Mouse (Mus musculus) adrenal gland, adult (tissue): Measurements from ENCODE around the gene Tmem102.

ENCODE experiments used
- DNase-seq, 2 experiments: peaks; one replicate each; pipeline ENCODE4 v3.0.0; 2022 to 2023; ENCODE audit warnings: low spot score in 1 of 2; ENCODE audit not compliant: inconsistent age in 2 of 2

The Tmem102 gene

GRCm38 (mm10) chr11:69804972-69805909 lies at the start of gene Tmem102:
TSS of gene Tmem102 (minus strand) at chr11:69805624.
- DNase-seq, result no peak

- no peak for DNase-seq
Measured at GRCm38 (mm10) chr11:69854680-69855079, 49.3 kb upstream of the Tmem102 start.

DNA sequence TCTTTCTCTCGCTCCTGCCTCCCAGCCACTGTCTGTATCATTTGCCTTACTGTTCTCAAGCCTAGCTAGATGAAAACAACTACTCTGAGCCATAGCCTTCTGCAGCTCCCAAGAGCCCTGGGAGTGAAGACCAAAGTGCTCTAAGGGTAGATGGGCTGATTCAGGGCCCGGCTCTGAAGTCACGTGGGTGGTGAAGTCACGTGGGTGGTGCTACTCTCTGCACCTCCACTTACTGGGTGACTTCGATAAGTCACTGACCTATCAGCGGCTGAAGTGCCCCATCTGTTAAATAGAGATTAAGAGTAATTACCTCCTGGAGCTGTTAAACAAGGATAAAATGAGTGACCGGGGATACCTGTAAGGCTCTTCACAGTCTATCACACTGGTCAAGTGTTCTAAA lies 48.6 kb upstream of the Tmem102 start:
- peak in 1 of 2 experiments; percentile 58 for DNase-seq

DNA sequence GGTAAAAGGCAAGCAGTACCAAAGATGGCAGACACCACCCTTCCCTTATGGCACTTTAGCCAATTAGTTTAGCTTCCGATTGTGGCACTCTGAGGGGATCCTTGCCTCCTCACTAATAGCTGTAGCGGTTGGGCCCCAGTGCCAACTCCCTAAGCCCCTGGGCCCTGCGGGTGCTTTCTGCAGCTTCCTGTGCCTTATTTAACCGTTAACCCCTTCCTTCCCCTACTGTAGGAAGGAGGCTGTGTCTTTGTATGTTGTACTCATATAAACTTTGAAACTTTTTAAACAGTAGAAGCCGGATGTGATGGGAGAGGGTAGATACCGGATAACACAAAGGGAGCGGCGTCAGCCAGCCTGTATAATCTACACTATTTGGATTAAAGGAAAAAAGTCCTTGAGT lies 45.3 kb upstream of the Tmem102 start:
- peak in 1 of 2 experiments; percentile 21 for DNase-seq

- DNase-seq, result peak in 1 of 2 experiments; percentile 71
Measured at GRCm38 (mm10) chr11:69849884-69850283, 44.5 kb upstream of the Tmem102 start.

DNA sequence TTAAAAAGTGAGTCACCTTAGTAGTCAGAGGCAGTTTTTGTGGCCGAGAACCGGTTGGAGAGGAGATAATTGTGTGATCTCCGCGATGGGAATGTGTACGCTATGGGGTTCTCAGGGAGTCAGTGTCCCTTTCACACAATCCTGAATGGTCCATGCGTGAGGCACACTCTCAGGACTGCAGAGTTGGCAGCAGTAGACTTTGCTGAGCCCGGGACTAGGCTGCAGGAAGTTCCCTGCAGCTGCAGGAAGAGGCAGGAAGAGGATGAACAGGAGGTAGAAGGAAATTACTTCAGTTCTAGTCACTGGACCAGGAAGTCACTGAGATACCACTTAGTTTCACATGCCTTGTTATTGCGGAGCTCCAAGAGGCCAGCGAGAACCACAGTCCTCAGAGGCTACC lies 43.7 kb upstream of the Tmem102 start:
- peak in 1 of 2 experiments; percentile 28 for DNase-seq

DNA sequence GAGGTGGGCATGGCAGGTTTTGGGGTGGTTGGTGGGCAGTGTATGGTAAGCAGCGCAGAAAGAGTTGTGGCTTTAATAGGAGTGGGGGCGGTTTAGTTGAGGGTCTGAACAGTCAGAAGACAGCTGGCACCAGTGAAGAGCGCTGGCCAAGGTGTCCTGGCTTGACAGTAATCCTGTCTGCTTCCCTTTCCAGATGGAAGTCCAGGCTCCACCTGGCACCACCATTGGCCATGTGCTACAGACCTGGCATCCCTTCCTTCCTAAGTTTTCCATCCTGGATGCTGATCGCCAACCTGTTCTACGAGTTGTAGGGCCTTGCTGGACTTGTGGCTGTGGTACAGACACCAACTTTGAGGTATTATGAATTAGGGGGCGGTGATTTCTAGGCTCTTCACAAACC lies 42.6 kb upstream of the Tmem102 start:
- no peak for DNase-seq

- peak in 1 of 2 experiments; percentile 79 for DNase-seq
Measured at GRCm38 (mm10) chr11:69846738-69847688, 41.6 kb upstream of the Tmem102 start.

GRCm38 (mm10) chr11:69846198-69846680 lies 40.8 kb upstream of the Tmem102 start, which contains the start of gene Plscr3:
TSS of gene Plscr3 (plus strand) at chr11:69846376.
- peak; percentile 94 to 98 for DNase-seq

DNA sequence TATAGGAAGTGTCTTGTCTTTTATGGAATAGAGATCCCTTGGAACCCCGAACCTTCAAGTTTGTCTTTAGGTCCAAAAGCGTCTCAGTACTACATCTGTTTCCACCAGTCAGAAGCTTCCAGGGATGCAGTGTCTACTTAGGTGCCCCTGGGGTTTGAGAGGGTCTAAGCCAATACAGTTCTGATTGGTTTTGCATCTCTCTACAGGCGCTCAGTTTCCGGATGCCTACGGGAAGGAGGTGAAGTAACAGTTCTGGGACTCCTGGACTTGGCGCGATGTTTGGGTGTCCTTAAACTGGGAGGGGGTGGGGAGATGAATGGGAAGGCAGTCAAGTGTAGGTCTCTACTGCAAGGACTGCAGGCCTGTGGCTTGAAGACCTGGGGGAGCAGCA lies 33.3 kb upstream of the Tmem102 start:
- DNase-seq, result no peak

DNA sequence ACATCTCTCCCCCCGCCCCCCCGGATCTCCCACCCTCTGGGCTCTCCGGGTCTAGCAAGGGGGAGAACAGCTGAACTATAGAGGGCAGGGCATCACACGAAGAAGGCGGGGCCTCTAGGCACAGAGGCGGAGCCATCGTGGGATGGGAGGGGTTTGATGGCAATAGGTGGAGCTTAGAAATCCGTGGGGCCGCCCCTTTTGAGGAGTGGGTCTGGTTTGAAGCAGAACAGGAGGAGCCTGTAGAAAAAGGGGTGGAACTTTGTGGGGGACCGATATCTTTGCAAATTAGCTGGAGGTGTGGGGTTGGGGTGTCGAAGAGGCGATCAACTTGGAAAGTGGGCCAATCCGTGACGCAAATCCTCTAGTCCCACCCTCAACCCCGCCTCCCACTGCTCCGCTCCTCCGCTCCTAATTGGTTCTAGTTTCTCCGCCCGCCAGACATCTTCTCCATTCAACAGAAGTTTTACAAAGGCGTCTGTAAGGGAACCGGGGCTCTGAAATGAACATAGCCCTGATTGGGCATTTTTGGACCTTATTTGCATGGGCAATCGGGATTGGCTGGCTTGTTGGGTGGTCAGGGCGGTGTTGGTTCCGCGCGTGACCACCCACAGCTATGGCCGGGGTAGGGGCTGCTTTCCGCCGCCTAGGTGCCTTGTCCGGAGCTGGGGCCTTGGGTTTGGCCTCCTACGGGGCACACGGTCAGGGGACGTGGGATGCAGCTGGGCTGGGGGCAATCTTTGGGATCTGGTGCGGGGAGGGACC lies 32.7 kb upstream of the Tmem102 start, which contains the start of gene Tmem256:
TSS of gene Tmem256 (plus strand) at position 563 of the 762 bp plus-strand sequence.
- DNase-seq, result peak; percentile 97 to 99

- DNase-seq, result no peak
Measured at GRCm38 (mm10) chr11:69837604-69837951, 32.2 kb upstream of the Tmem102 start, which contains the start of gene Nlgn2. TSS of gene Nlgn2 (minus strand) at chr11:69837784.

GRCm38 (mm10) chr11:69836703-69837576 lies 31.5 kb upstream of the Tmem102 start:
- DNase-seq, result peak; percentile 65 to 83

DNA sequence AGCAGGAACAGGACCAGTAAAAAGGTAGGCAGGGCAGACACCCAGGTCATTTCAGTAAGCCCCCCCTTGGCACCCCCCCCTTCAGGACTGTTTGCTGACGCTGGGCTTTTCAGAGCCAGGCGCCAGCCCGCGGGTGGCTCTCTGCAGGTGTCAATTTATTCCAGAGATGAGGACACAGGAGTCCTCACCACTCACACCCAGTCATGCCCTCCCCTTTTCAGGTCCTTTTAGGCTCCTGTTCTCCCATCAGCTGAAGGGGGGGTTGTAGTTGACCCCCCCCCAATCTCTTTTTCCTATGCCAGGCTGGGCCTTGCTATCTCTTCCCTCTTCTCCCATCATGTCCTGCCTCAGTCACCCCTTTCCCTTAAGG lies 30.5 kb upstream of the Tmem102 start:
- DNase-seq, result no peak

DNA sequence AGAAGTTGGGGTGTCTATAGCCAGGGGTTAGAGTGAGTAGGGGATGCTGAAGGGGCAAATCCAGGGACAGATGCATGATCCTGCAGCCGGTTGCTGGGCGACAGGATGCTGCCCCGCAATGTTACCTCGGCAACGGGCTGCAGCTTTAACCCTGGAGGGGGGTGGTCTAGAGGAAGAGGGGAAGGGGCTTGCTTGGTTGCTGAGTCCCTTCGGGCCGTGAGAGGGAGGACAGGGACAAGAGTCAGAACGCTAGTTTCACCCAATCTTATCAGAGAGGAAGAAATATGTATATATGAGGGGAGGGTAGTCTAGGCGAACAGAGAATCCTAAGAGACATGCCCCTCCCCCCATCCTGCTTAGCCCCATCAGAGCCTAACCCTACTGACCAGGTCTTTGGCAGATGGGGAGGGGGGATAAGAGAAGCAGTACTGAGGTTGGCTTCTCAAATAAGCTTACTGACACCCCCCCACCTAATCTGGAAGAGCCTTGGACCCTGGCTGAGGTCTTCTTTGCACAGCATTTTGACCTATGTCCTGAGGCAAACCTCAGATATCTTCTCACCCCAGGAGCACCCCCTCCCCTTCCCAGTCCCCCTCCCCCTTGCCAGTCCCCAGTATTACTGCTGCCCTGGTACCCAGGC lies 30.0 kb upstream of the Tmem102 start:
- no peak for DNase-seq

DNA sequence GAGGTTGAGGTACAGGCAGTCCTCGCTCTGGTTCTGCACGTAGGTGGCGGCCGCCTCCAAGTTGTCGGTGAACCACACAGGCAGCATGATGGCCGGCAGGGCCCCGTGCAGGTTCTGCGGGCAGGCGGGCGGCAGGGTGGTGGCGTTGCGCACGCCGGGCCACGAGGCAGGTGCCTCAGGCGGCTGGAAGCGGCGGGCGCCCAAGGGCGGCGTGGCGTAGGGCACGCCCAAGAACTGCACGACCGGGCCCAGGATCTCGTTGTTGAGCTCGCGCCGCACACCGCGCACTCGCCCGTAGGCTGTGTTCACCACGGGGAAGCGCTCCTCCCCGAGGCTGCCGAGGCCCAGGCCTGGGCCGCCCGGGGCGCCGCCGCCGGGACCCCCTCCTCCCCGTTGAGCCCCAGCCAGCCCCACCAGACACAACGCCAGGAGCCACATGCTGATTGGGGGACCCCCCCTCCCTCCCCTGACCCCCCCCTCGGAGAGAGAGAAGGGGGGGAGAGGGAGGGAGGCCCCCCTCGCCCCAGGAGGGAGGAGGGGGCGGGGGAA lies 28.7 kb upstream of the Tmem102 start:
- DNase-seq, result peak; percentile 52 to 69

GRCm38 (mm10) chr11:69833554-69833953 lies 28.1 kb upstream of the Tmem102 start:
- DNase-seq, result no peak

- no peak for DNase-seq
Measured at GRCm38 (mm10) chr11:69828832-69829231, 23.4 kb upstream of the Tmem102 start.

- DNase-seq, result no peak
Measured at GRCm38 (mm10) chr11:69823456-69823855, 18.0 kb upstream of the Tmem102 start.
